Mouse (Mus musculus) lung, embryonic 14.5 days (tissue): ENCODE measurements around the gene Nfkbil1. TPM values are rescaled to one million over a fixed set of nuclear protein-coding genes. Genes with fewer than 3 reads are reported as not detected.

Experiments
- ATAC-seq: fragments of 200-750 bp; cut with Nextera tagmentation; 2 replicates; pipeline ENCODE4 v1.8.0; 2017; ENCODE audit warnings: mild to moderate bottlenecking, moderate TSS enrichment, moderate library complexity; ENCODE audit not compliant: insufficient read depth
- DNase-seq: peaks from one replicate; pipeline ENCODE4 v3.0.0-alpha.2; 2015
- H3K27ac ChIP-seq: fragments of 300-500 bp; sonication (generic); 2 replicates; pipeline ENCODE4 v1.5.1; 2014; ENCODE audit warnings: low read depth, mild to moderate bottlenecking, moderate library complexity
- H3K27me3 ChIP-seq: fragments of 300-500 bp; sonication (generic); 2 replicates; pipeline ENCODE4 v1.6.1; 2014; ENCODE audit warnings: low read length, control low read depth; ENCODE audit not compliant: insufficient read depth
- H3K36me3 ChIP-seq: fragments of 300-500 bp; sonication (generic); 2 replicates; pipeline ENCODE4 v1.6.1; 2014; ENCODE audit warnings: control low read depth; ENCODE audit not compliant: insufficient read depth
- H3K4me1 ChIP-seq: fragments of 300-500 bp; sonication (generic); 2 replicates; pipeline ENCODE4 v1.6.1; 2014; ENCODE audit warnings: antibody characterized with exemption, control low read depth; ENCODE audit not compliant: insufficient read depth
- H3K4me2 ChIP-seq: fragments of 300-500 bp; sonication (generic); 2 replicates; pipeline ENCODE4 v1.6.1; 2014; ENCODE audit warnings: mild to moderate bottlenecking
- H3K4me3 ChIP-seq: fragments of 300-500 bp; sonication (generic); 2 replicates; pipeline ENCODE4 v1.5.1; 2014; ENCODE audit warnings: low read depth, low read length
- H3K9ac ChIP-seq: fragments of 300-500 bp; sonication (generic); 2 replicates; pipeline ENCODE4 v1.6.1; 2014
- H3K9me3 ChIP-seq: fragments of 300-500 bp; sonication (generic); 2 replicates; pipeline ENCODE4 v1.6.1; 2016; ENCODE audit warnings: low read depth, low read length, control low read depth
- CTCF ChIP-seq: IDR thresholded peaks from 2 replicates; pipeline ENCODE4 v1.5.1; 2016; ENCODE audit warnings: antibody characterized with exemption, low read depth
- WGBS: fragments of 180-500 bp; shearing (Covaris S2); extraction: QIAGEN DNeasy Blood & Tissue Kit; methylation state at CpG from one replicate; pipeline ENCODE4 v1.1.7; 2014; 5-methylcytosine and 5-hydroxymethylcytosine counted together
- polyA plus RNA-seq: library from polyadenylated mRNA; unstranded; fragments of >200 nt; fragmentation: Nextera tagmentation; extraction: Ambion mirVana; gene quantifications from 2 replicates; pipeline ENCODE4 v1.2.1, GENCODE M21; 2014

Gene Nfkbil1
- polyA plus RNA-seq, 1 experiment from 2014 or later = 4.5 TPM

DNA sequence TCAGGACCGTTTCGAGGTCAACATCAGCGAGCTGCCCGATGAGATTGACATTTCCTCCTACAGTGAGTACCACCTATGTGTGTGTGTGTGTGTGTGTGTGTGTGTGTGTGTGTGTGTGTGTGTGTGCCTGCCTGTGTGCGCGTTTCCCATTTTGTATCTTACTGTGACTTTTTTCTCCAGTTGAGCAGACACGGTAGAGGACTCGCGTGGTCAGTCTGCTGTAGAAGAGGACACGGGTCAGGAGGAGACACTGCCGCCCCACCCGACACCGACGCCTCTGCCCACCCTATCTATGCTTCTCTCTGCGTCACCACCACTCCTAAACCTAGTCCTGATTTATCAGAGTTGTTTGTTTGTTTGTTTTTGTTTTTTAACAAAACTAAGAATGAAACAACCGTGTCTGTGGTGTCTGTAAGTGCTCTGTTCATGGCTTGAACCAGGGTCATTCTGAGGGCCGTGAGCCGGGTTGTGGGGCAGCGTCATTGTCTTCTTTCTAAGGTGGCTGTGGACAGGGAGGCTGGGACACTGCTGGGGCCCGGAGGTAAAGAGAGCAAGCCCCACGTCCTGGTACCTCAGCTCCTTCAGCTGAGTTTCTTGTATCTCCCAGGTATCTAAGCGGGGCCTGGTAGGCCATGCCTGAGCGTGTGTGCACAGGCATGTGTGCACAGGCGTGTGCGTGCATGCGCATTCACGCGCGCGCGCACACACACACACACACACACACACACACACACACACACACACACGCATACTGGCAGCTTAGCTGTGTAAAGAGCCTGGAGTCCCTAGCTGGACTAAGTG, 17.9 kb upstream of the Nfkbil1 start:
- no peak for DNase-seq
- Histone ChIP-seq H3K27ac (no peak overlapping the region), H3K36me3 (peaks cover 59% of the 10 kb centered on the region), H3K4me2 (no peak overlapping the region), H3K4me3 (no peak overlapping the region), H3K9me3 (no peaks in the 10 kb centered on the region), H3K4me1 (no peaks in the 10 kb centered on the region), H3K9ac (no peak overlapping the region), H3K27me3 (no peaks in the 10 kb centered on the region)
- WGBS = 81% methylated on average over 32 of the region's 32 CpGs
- TF ChIP-seq CTCF = no peak
- 0 out of 2 replicates have a peak, but pooled peaks have one; percentile 9 for ATAC-seq

DNA sequence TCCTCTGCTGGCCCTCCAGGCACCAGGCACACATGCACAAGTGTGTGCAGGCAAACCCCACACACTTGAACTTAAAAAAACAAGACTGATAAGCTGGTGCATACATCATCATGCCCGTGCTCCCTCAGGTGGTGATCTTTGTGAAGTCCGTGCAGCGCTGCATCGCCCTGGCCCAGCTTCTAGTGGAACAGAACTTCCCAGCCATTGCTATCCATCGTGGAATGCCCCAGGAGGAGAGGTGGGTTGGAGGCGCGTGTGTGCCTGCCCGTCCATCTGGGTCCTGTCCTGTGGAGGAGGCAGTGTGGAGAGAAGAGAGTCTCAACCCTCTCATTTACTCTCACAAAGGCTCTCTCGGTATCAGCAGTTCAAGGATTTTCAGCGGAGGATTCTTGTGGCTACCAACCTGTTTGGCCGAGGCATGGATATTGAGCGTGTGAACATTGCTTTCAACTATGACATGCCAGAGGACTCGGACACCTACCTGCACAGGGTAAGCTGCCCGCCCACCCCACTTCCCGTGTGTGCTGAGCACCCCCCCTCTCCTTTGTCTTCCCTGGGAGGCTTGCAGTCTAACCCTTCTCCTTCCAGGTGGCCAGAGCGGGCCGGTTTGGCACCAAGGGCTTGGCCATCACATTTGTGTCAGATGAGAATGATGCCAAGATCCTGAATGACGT, 17.2 kb upstream of the Nfkbil1 start:
- H3K9me3 ChIP-seq = no peaks in the 10 kb centered on the region
- peaks cover 66% of the 10 kb centered on the region for H3K36me3 ChIP-seq
- DNase-seq (no peak), ATAC-seq (no peak)
- TF ChIP-seq CTCF = no peak
- H3K27ac ChIP-seq = no peak overlapping the region
- H3K27me3 ChIP-seq = no peaks in the 10 kb centered on the region
- no peaks in the 10 kb centered on the region for H3K4me1 ChIP-seq
- H3K4me2 ChIP-seq = no peak overlapping the region
- WGBS = 78% methylated on average over 18 of the region's 18 CpGs
- H3K9ac ChIP-seq = no peak overlapping the region
- no peak overlapping the region for H3K4me3 ChIP-seq

GRCm38 (mm10) chr17:35251981-35252380, 16.4 kb upstream of the Nfkbil1 start:
- Histone ChIP-seq H3K4me1 (no peaks in the 10 kb centered on the region), H3K27me3 (no peaks in the 10 kb centered on the region), H3K4me3 (no peak overlapping the region), H3K9me3 (no peaks in the 10 kb centered on the region), H3K9ac (no peak overlapping the region), H3K27ac (no peak overlapping the region), H3K4me2 (no peak overlapping the region), H3K36me3 (peaks cover 74% of the 10 kb centered on the region)
- no peak for TF ChIP-seq CTCF
- DNase-seq (no peak), ATAC-seq (no peak)
- WGBS = 77% methylated on average over 5 of the region's 5 CpGs

DNA sequence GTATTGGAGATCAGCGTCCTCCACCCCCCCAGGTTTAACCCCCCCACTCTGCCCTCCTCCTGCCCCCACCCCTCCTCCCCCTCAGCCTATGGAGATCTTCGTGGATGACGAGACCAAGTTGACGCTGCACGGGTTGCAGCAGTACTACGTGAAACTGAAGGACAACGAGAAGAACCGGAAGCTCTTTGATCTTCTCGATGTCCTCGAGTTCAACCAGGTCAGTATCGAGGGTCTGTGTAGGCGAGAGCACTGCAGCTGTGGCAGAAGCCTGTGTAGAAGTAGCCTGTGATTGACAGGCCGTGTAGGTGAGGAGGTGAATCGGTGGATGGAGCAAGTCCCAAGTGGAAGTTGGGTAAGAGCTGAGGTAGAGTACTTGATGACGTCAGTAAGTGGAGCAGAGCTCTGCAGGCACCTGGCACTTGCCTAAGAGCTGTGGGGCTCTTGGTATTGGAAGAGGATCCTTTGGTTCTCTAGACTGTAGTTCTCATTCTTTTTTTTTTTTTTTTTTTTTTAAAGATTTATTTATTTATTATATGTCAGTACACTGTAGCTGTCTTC, 15.6 kb upstream of the Nfkbil1 start:
- ATAC-seq = no peak; the same call in 1 of the 2 replicates

DNA sequence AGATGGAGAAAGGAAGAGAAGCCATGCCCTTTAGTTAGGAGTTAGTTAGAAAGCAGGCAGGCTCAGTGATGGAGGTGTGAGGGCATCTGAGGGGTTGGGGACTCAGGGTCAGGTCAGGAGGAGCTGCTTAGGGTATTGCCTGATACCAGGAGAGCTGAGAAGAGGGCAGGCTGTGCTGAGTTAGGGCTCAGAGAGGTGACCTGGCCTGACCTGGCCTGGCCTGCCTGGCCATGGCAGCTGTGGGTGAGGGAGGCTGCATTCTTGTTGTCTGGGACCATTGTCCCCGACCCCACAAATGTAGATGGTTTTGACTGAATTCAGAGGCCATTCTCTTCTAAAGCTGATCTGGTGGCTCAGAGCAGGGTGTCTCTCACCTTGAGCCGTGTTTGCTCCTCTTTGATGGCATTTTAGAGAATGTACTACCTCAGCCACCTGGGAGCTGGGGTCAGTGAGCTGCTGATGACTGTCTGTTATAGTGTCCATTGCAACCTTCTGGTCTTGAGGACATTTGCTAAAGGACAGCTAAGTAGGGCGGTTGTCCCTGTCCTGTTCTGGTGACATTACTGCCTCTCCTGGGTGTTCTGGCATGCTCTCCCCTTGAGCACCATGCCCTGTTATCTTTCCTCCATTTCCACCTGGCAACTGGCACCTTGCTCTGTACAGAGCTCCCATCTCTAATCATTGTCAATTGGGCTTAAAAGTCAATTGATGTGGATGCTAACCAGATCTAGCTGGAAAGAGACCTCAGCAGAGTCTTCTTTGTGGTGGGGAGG, 14.9 kb upstream of the Nfkbil1 start:
- Histone ChIP-seq H3K9me3 (no peaks in the 10 kb centered on the region), H3K27ac (no peak overlapping the region), H3K36me3 (peaks cover 88% of the 10 kb centered on the region), H3K9ac (no peak overlapping the region), H3K4me2 (no peak overlapping the region), H3K4me3 (no peak overlapping the region), H3K27me3 (no peaks in the 10 kb centered on the region), H3K4me1 (no peaks in the 10 kb centered on the region)
- DNase-seq (no peak), ATAC-seq (no peak)
- WGBS = 88% methylated on average over 3 of the region's 3 CpGs
- no peak for TF ChIP-seq CTCF

More for the DNA sequence above, 15.6 kb upstream of the Nfkbil1 start:
- no peaks in the 10 kb centered on the region for H3K4me1 ChIP-seq
- no peak overlapping the region for H3K4me3 ChIP-seq
- peak; percentile 38 for DNase-seq
- no peak for TF ChIP-seq CTCF
- no peaks in the 10 kb centered on the region for H3K9me3 ChIP-seq
- no peaks in the 10 kb centered on the region for H3K27me3 ChIP-seq
- 65% methylated on average over 15 of the region's 15 CpGs for WGBS
- peaks cover 81% of the 10 kb centered on the region for H3K36me3 ChIP-seq
- H3K9ac ChIP-seq = no peak overlapping the region
- no peak overlapping the region for H3K4me2 ChIP-seq
- no peak overlapping the region for H3K27ac ChIP-seq

DNA sequence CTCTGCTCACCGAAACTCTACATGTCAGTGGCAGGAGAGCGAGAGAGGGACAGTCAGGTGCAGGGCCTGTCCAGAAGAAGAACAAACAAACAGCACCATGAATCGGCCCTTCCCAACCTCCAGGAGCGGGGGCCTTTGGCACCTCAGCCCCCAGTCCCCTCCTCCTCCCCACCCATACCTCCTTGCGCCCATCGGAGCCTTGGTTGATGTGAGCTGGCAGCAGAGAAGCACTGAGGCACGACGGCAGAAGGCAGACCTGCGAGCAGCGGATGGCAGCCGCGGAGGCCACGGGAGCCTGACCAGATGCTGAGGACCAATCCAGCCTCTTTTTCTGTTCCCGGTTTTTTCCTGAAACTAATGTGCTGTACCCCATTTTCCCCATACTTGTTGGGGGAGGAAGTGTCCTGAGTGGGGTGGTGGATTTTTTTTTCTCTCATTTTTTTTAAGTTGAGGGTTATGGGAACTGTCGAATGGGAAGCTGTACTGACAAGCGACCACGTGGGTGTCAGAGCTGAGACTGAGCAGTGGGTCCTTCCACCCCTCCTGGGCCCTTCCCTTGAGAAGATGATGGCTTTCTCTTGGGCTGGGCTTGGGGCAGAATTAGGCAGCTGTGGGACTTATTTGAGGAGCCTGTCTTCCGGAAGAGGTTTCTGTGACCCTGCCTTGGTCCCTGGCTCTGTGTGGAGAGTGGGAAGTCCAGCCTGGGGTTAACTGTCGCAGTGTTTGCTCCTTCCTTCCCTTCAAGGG, 14.0 kb upstream of the Nfkbil1 start:
- H3K4me3 ChIP-seq = no peak overlapping the region
- no peak for TF ChIP-seq CTCF
- H3K36me3 ChIP-seq = peaks cover 98% of the 10 kb centered on the region
- H3K9me3 ChIP-seq = no peaks in the 10 kb centered on the region
- DNase-seq = no peak
- no peak overlapping the region for H3K9ac ChIP-seq
- H3K27me3 ChIP-seq = no peaks in the 10 kb centered on the region
- 0 out of 2 replicates have a peak, but pooled peaks cover 3% of the 10 kb centered on the region for H3K4me1 ChIP-seq
- WGBS = 83% methylated on average over 19 of the region's 19 CpGs
- no peak overlapping the region for H3K27ac ChIP-seq
- ATAC-seq = no peak
- no peak overlapping the region for H3K4me2 ChIP-seq
